Mouse (Mus musculus) embryo, embryonic 10 days (tissue): ENCODE results near the gene Sox9.

ENCODE experiments used
- DNase-seq: peaks from one replicate; pipeline ENCODE4 v3.0.0-alpha.2; 2015; ENCODE audit warnings: low spot score

Sox9 gene

GRCm38 (mm10) chr11:112798831-112799382 is 16.9 kb downstream of the Sox9 start:
- no peak for DNase-seq

DNA sequence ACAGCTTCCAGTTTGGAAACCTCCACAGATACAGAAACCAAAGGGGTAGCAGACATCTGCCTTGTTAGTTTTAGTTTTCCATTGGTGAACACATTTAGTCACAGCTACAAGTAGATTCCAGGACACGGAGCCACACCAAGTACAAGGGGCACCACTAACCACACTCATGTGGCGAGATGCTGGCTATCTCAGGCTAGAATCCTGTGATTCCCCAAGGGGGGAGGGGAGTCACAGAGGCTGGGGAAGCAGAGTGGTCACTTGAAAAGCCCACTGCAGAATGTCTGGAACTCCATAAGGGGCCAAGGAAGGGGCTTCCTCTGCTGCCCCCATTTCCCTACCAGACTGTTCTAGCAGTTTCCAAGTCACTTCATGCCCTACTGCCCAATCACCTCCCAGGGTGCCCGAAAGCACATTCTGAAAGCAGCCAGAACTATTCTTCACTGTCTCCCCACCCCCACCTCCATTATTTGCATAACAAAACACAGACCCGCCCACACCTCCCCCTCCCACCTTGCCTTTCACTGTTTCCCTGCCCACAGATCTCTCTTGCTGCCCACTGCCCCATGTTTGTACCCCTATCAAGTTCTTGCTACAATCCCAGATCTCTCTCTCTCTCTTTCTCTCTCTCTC is 19.3 kb downstream of the Sox9 start:
- DNase-seq, result no peak

DNA sequence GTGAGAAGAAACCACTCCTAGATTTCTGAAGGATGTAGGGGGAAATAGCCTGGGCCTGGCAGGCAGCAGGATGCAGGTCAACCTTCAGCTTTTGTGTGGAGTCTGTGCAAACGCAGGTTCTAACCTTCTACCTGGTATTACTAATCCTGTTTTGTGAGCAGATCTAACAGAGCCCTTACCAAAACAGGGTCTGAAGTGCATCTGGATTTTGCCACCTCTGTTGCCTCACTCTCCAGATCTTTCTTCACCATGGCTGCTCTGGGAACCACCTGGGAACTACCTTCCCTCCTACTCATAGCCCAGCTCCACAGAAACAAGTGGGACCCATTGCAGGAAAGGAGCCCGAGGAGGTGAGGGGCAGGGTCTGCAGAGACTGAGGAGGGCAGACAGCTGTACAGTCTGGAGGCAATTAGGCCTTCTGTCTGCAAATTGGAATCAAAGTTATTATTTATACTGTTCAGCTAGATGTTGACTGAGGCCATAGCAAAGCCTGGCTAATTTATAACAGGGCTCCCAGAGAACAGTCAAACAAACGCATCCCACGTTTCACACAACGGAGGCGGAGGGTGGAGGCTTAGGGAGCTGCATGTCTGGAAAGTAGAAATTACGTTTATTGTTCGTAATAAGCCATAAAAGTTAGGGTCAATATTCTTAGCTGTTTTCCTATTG is 25.9 kb downstream of the Sox9 start:
- DNase-seq, result no peak

DNA sequence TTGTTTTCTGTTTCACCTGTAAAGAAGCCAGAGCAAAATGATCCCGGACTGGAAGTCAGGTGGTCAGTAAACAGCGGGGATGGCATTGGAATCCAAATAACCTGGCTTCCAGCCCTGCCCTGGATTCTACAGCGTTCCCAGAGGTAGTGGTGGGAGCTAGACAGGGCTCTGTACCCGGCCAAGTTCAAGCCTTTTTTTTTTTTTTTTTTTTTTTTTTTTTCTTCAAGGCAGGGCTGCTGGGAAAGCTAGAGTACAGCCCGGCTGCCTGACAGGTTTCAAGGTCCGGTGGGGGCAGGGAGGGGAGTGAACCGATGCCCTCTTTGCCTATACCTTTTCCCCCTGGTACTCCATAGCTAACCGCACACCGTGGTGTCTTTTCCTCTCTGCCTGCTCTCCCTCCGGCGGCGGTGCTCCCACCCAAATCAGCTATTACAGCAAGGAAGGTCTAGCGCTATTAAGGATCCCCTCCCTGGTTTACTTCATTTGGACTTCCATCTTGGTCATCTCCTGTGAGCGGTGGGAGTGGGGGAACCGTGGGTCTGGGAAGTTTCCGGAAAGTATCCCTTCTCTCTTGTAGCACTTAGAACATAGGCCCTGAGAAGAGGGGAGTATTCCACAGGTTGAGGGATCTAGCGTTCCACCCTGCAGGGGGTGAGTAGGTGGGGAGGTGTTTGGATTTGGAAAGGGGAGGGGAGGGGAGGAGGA is 28.6 kb downstream of the Sox9 start:
- peak; percentile 24 for DNase-seq

GRCm38 (mm10) chr11:112811152-112811871 is 29.3 kb downstream of the Sox9 start:
- DNase-seq, result peak; percentile 89

DNA sequence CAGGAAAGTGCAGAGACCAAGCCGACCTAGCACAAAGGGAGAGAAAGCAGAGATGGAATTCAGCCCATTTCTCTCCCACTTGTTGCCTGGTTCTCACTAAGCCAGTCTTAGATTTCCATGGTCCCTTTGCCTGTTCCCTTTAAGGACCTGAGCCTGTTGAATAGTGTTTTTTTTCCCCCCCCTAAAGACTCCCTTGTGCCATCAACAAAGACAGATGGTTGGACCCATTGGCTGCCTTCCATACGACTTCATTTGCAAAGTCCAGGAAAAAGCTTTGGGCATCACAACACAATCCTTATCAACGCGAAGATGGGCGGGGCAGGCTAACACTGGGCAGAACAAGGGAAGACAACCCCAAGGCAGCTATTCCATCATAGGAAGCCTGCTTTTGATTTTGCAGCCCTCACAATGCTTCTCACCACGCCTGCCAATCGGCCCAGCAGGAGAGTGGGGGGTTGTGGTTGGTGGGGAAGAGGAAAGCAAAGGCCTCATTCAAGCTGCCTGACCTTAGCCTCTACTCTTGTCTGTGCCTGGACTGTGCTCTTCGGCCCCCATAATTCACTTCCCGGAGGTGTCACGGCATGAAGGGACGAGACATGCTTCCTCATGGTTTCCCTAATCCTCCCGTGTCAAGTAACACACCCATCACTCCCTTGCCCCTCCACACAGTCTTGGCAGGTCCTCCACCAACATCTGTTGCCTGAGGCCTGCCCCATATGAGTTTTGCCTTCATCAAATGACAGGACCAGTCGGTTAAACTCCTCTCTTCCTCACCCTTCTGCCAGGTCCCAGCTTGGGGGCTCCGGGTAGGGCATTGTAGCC is 36.0 kb downstream of the Sox9 start:
- DNase-seq, result peak; percentile 61

GRCm38 (mm10) chr11:112818651-112819270 is 36.7 kb downstream of the Sox9 start:
- no peak for DNase-seq

- DNase-seq, result no peak
Observed at GRCm38 (mm10) chr11:112821536-112821935, 39.5 kb downstream of the Sox9 start.

- no peak for DNase-seq
Observed at GRCm38 (mm10) chr11:112824146-112824545, 42.1 kb downstream of the Sox9 start.

- peak; percentile 77 for DNase-seq
Observed at GRCm38 (mm10) chr11:112826193-112827043, 44.4 kb downstream of the Sox9 start.

DNA sequence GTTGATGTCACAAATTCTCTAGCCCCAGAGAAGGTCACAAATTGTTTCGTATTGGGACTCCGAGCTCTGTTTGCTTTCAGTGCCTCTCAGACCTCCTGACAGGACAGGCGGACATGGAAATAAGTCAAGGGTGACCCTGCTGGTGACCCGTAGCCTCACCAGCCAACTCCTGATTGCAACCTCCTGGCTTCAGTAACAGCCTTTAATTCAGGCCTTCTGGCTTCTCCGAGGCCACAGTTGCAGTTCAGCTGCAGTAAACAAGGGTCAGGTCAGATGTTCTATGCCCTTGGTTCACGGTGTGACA is 45.0 kb downstream of the Sox9 start:
- DNase-seq, result peak; percentile 86

GRCm38 (mm10) chr11:112828553-112829287 is 46.7 kb downstream of the Sox9 start:
- DNase-seq, result no peak

DNA sequence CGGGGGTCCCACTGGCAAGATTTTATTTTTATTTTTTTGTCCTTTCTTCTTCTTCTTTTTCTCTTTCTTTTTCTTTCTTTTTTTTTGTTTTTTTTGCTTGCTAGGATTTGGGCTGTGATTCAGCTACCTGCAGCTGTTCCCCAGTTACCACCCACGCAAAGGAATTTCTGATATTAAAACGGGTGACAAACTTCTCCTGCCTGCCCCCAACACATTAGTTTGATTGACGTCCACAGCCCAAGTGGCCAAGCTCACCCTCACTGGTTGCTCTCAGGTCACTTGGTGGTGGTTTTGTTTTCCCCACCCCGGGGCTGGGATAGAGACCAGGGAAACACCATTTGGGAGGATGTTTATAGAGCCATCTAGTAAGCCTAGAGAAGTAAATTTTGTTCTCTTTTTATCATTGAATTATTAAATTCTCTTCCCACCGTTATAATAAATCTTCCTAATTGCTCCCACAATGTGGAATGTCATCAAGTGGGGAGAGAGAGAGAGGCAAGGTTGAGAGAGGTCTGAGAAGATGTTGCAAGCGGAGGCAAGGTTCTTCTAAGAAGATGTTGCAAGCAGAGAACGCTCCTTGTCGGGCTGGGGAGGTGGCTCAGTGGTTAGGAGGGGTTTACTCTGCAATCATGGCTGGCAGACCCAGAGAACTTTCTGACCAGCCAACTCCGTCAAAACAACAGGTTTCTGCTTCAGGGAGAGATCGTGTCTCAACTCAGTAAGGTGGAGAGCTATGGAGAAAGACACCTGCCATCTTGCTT is 52.4 kb downstream of the Sox9 start:
- no peak for DNase-seq

- peak; percentile 27 for DNase-seq
Observed at GRCm38 (mm10) chr11:112835468-112836092, 53.6 kb downstream of the Sox9 start.
